Mouse (Mus musculus) G1E (cell line): ENCODE measurements around the gene Zfp715. TPM values are rescaled to one million over a fixed set of nuclear protein-coding genes. Genes with fewer than 3 reads are reported as not detected.
"Not testable (repeated sequence)": the region's sequence is repeated elsewhere in the genome, so short reads cannot be mapped to it uniquely, and the experiment has no call there.

Source experiments
- ATAC-seq: 2 replicates; pipeline ENCODE4 v1.8.0; 2016; ENCODE audit warnings: mild to moderate bottlenecking; ENCODE audit not compliant: insufficient number of reproducible peaks, poor library complexity, low FRiP score, severe bottlenecking; ENCODE audit errors: extremely low read depth
- DNase-seq: peaks from one replicate; pipeline ENCODE4 v3.0.0; 2012; ENCODE audit warnings: low spot score
- H3K27me3 ChIP-seq: 2 replicates; pipeline ENCODE4 v1.6.1; 2012; ENCODE audit warnings: mild to moderate bottlenecking, low read length, inconsistent platforms; ENCODE audit not compliant: insufficient read depth
- H3K36me3 ChIP-seq: replicated peaks from 2 replicates; pipeline ENCODE3; 2012; ENCODE audit warnings: mild to moderate bottlenecking, inconsistent platforms
- H3K4me1 ChIP-seq: 2 replicates; pipeline ENCODE4 v1.6.1; 2012; ENCODE audit warnings: low read depth, low read length, inconsistent platforms, mixed read lengths; ENCODE audit not compliant: insufficient read depth
- H3K4me3 ChIP-seq: 2 replicates; pipeline ENCODE4 v1.5.1; 2012; ENCODE audit warnings: low read depth, mild to moderate bottlenecking, inconsistent platforms, low read length, moderate library complexity, mixed read lengths
- H3K9me3 ChIP-seq: replicated peaks from 2 replicates; pipeline ENCODE4 v1.6.1; 2012; ENCODE audit warnings: inconsistent platforms
- CTCF ChIP-seq: IDR thresholded peaks from 2 replicates; pipeline ENCODE4 v1.5.1; 2012; ENCODE audit warnings: low read depth, low read length, inconsistent platforms, mixed read lengths
- GATA1 ChIP-seq: IDR thresholded peaks from 2 replicates; pipeline ENCODE4 v1.6.1; 2012; ENCODE audit warnings: borderline replicate concordance, low read length, inconsistent platforms, mixed read lengths
- GATA2 ChIP-seq: IDR thresholded peaks from 2 replicates; pipeline ENCODE4 v1.6.1; 2012; ENCODE audit warnings: low read depth, low read length, inconsistent platforms, borderline replicate concordance
- POLR2AphosphoS5 ChIP-seq: IDR thresholded peaks from 2 replicates; pipeline ENCODE4 v1.6.1; 2012; ENCODE audit warnings: low read depth, low read length, inconsistent platforms; ENCODE audit not compliant: insufficient replicate concordance
- TAL1 ChIP-seq: conservative IDR thresholded peaks from 2 replicates; pipeline ENCODE4 v1.6.1; 2012; ENCODE audit warnings: low read depth, low read length, inconsistent platforms, mixed read lengths
- polyA plus RNA-seq: library from polyadenylated mRNA; stranded (reverse); fragments of >175 nt; gene quantifications from 2 replicates; pipeline ENCODE4 v1.2.3, GENCODE M21; 2012
- total RNA-seq, 2 experiments: library from RNA; stranded (forward) in 1 of 2; stranded (reverse) in 1 of 2; fragments of 200-1000 nt in 1 of 2; fragments of >200 nt in 1 of 2; fragmentation: Nextera tagmentation in 1 of 2; gene quantifications; 2 replicates each; pipeline ENCODE4 v1.2.3; 2014 to 2017

The Zfp715 gene
- total and polyA plus RNA-seq, 3 experiments = 3.9 to 23.8 (median 21.3) TPM

DNA sequence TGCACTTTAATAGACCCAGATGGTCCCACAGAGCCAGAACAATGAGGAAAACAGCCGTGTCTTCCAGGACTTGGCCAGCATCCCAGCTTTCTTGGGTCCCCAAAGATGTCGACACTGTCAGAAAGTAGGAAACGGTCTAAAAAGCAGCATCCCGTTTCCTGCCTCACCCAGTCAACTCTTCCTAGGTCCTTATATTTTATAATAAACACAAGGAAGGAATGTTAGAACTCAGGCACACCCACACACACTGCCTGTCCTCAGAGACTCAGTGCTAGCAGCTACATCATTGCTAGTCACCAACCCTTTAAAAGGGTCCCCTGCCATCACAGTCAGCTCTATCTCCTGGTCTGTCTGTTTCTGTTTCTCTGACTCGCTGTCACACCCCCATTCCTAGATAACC is 35.7 kb downstream of the Zfp715 start:
- ATAC-seq = no peak
- no peak for TF ChIP-seq CTCF
- TF ChIP-seq GATA1 = no peak
- TF ChIP-seq POLR2AphosphoS5 = no peak
- no peak for TF ChIP-seq TAL1
- TF ChIP-seq GATA2 = no peak
- no peaks in the 10 kb centered on the region for H3K27me3 ChIP-seq
- no peaks in the 10 kb centered on the region for H3K4me1 ChIP-seq
- H3K4me3 ChIP-seq = no peak overlapping the region
- H3K36me3 ChIP-seq = no peaks in the 10 kb centered on the region
- no peaks in the 10 kb centered on the region for H3K9me3 ChIP-seq
- no peak for DNase-seq

DNA sequence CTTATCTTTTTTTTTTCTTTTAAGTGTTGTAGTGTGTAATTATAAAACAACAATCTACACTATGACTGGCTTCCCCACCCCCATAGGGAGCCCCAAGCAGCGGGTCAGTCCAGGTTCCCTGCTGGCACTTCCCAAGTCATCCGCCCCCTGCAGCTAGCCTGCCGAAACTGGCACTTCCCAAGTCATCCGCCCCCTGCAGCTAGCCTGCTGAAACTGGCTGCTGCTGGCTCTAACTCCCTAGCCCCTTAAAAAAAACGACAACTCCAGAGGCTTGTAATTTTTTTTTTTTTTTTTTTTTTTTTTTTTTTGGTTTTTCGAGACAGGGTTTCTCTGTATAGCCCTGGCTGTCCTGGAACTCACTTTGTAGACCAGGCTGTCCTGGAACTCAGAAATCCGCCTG is 36.9 kb downstream of the Zfp715 start:
- H3K4me3 ChIP-seq, ATAC-seq: not testable (repeated sequence)

DNA sequence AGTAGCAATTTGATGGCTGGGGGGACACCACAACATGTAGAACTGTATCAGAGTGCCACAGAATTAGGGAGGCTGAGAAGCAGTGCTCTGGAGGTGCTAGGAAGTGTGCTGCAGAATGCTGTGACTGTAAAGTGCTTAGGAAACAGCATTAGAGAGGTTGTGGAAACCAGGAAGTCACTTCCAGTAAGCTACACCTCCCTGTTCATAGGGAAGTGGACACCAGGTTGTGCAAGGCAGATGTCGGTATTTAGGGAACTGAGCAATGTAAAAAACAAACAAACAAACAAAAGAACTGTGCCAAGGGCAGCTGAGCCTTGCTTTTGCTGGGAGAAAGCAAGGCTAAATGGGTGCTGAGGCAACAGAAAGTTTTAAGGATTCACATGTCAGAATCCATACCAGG is 39.6 kb downstream of the Zfp715 start:
- Histone ChIP-seq H3K27me3 (no peaks in the 10 kb centered on the region), H3K9me3 (no peaks in the 10 kb centered on the region; the same call in 1 of the 2 replicates), H3K36me3 (no peaks in the 10 kb centered on the region), H3K4me3 (no peak overlapping the region), H3K4me1 (no peaks in the 10 kb centered on the region)
- ATAC-seq (no peak), DNase-seq (no peak)
- TF ChIP-seq GATA1 (no peak), GATA2 (no peak), POLR2AphosphoS5 (no peak), CTCF (no peak), TAL1 (no peak)

More for the DNA sequence above, 36.9 kb downstream of the Zfp715 start:
- not testable (repeated sequence) for H3K27me3 ChIP-seq, H3K36me3 ChIP-seq, H3K4me1 ChIP-seq, H3K9me3 ChIP-seq, DNase-seq

DNA sequence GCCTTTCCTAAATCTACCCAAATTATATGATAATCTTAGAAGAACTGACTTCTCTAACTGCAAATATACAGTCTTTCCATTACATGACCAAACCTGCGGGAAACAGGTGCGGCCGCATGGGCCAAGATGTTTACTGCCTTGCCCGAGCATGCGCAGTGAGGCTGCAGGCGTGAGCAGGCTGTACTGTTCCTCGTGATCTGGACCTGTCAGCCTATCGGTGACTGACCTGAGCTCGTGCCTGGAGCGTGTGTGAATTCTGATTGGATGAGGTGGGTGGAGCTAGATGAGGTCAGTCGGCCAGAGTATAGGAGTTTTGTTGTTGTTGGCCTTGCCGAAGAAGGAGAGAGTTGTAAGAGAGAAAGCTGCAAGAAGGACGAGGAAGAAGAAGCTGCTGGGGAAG is 45.7 kb downstream of the Zfp715 start:
- H3K9me3 ChIP-seq, DNase-seq: not testable (repeated sequence)

DNA sequence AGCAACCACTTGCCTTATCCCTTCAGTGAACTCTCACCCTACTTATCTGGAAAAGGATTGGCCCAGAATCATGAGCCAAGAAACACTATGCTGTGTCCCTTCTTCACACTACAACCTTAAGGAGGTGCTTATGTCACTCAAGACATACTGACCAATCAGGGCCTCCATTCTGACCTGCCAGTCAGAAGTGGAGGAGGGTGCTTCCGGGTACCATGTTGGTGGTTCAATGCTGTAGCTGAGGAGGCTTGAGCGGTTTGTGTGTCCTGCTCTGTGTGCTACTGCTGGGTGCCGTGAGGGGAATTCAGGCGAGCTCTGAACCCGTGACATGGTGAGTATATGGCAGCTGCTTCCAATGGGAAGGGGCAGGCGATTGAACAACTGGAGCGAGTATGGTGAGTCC is 59.6 kb downstream of the Zfp715 start:
- Histone ChIP-seq H3K36me3 (no peaks in the 10 kb centered on the region), H3K4me3 (peak overlapping the region; percentile 16; the same call in 1 of the 2 replicates), H3K27me3 (no peaks in the 10 kb centered on the region), H3K4me1 (no peaks in the 10 kb centered on the region), H3K9me3 (no peaks in the 10 kb centered on the region)
- ATAC-seq (peak; percentile 63; the same call in 1 of the 2 replicates), DNase-seq (no peak)
- TF ChIP-seq POLR2AphosphoS5 (no peak), GATA2 (no peak), CTCF (no peak), TAL1 (no peak), GATA1 (no peak)

More for the DNA sequence above, 45.7 kb downstream of the Zfp715 start:
- H3K36me3 ChIP-seq, H3K4me3 ChIP-seq, H3K4me1 ChIP-seq, H3K27me3 ChIP-seq, ATAC-seq: not testable (repeated sequence)

DNA sequence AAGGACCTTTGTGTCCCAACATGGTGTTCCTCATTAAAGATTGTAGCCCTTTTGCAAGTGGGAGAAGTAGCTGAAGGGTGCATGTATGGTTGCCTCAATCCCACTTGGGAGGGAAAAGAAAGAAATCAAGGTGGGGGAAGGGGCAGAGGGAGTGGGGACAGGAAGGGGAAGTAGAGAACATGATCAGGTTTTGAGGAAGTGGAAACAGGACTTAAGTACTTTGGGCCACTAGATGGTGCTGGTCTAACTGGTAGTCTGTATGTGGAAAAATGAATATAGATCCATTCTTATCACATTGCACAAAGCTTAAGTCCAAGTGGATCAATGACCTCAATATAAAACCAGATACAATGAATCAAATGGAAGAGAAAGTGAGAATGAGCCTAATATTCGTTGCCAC is 62.4 kb downstream of the Zfp715 start:
- not testable (repeated sequence) for H3K27me3 ChIP-seq, H3K9me3 ChIP-seq, H3K4me3 ChIP-seq, DNase-seq, ATAC-seq, H3K36me3 ChIP-seq, H3K4me1 ChIP-seq

Other genes with a start within 250 kb of the Zfp715 start
- gene Zfp936, start 199.1 kb downstream of the Zfp715 start, total RNA-seq (2014; fragmentation: Nextera tagmentation) = not detected in 2 replicates
- 0.11 and 0.12 TPM in 2 replicates for gene Zfp936, start 199.1 kb downstream of the Zfp715 start, total RNA-seq (2017)
- gene Zfp936, start 199.1 kb downstream of the Zfp715 start, polyA plus RNA-seq = not detected in 2 replicates
- gene Siglecf, start 38.0 kb upstream of the Zfp715 start, total RNA-seq (2014; fragmentation: Nextera tagmentation) = not detected in 2 replicates
- gene Siglecf, start 38.0 kb upstream of the Zfp715 start, total RNA-seq (2017) = 1.4 and 1.5 TPM in 2 replicates
- gene Siglecf, start 38.0 kb upstream of the Zfp715 start, polyA plus RNA-seq = 0.19 and 0.24 TPM in 2 replicates
- not detected in 2 replicates for gene Siglecg, start 94.9 kb upstream of the Zfp715 start, total RNA-seq (2014; fragmentation: Nextera tagmentation)
- 0.06 and 0.11 TPM in 2 replicates for gene Siglecg, start 94.9 kb upstream of the Zfp715 start, total RNA-seq (2017)
- not detected in 2 replicates for gene Siglecg, start 94.9 kb upstream of the Zfp715 start, polyA plus RNA-seq
- not detected in 2 replicates for gene Lim2, start 114.4 kb upstream of the Zfp715 start, total RNA-seq (2014; fragmentation: Nextera tagmentation)
- gene Lim2, start 114.4 kb upstream of the Zfp715 start, total RNA-seq (2017) = not detected in 2 replicates
- gene Lim2, start 114.4 kb upstream of the Zfp715 start, polyA plus RNA-seq = 0.04 TPM in 1 of 2 replicates, not detected in the other
- not detected in 2 replicates for gene Nkg7, start 123.8 kb upstream of the Zfp715 start, total RNA-seq (2014; fragmentation: Nextera tagmentation)
- not detected in 2 replicates for gene Nkg7, start 123.8 kb upstream of the Zfp715 start, total RNA-seq (2017)
- not detected in 2 replicates for gene Nkg7, start 123.8 kb upstream of the Zfp715 start, polyA plus RNA-seq
- gene Cldnd2, start 127.5 kb upstream of the Zfp715 start, total RNA-seq (2014; fragmentation: Nextera tagmentation) = not detected in 2 replicates
- gene Cldnd2, start 127.5 kb upstream of the Zfp715 start, total RNA-seq (2017) = not detected in 2 replicates
- gene Cldnd2, start 127.5 kb upstream of the Zfp715 start, polyA plus RNA-seq = not detected in 2 replicates
- 75.0 and 92.3 TPM in 2 replicates for gene Etfb, start 130.8 kb upstream of the Zfp715 start, total RNA-seq (2014; fragmentation: Nextera tagmentation)
- 207 and 218 TPM in 2 replicates for gene Etfb, start 130.8 kb upstream of the Zfp715 start, total RNA-seq (2017)
- 60.1 and 77.3 TPM in 2 replicates for gene Etfb, start 130.8 kb upstream of the Zfp715 start, polyA plus RNA-seq
- gene Gm45233, start 130.8 kb upstream of the Zfp715 start, total RNA-seq (2014; fragmentation: Nextera tagmentation) = 3.5 TPM in 1 of 2 replicates, not detected in the other
- gene Gm45233, start 130.8 kb upstream of the Zfp715 start, total RNA-seq (2017) = 0.93 TPM in 1 of 2 replicates, not detected in the other
- gene Gm45233, start 130.8 kb upstream of the Zfp715 start, polyA plus RNA-seq = not detected in 2 replicates
- not detected in 2 replicates for gene Vsig10l, start 149.9 kb upstream of the Zfp715 start, total RNA-seq (2014; fragmentation: Nextera tagmentation)
- gene Vsig10l, start 149.9 kb upstream of the Zfp715 start, total RNA-seq (2017) = 0.33 and 0.35 TPM in 2 replicates
- gene Vsig10l, start 149.9 kb upstream of the Zfp715 start, polyA plus RNA-seq = 0.32 and 0.44 TPM in 2 replicates
- gene Iglon5, start 176.8 kb upstream of the Zfp715 start, total RNA-seq (2014; fragmentation: Nextera tagmentation) = not detected in 2 replicates
- 0.05 and 0.06 TPM in 2 replicates for gene Iglon5, start 176.8 kb upstream of the Zfp715 start, total RNA-seq (2017)
- not detected in 2 replicates for gene Iglon5, start 176.8 kb upstream of the Zfp715 start, polyA plus RNA-seq
- gene 4931406B18Rik, start 192.6 kb upstream of the Zfp715 start, total RNA-seq (2014; fragmentation: Nextera tagmentation) = not detected in 2 replicates
- 0.06 and 0.44 TPM in 2 replicates for gene 4931406B18Rik, start 192.6 kb upstream of the Zfp715 start, total RNA-seq (2017)
- not detected in 2 replicates for gene 4931406B18Rik, start 192.6 kb upstream of the Zfp715 start, polyA plus RNA-seq
- 0.10 TPM in 1 of 2 replicates, not detected in the other for gene Cd33, start 231.1 kb upstream of the Zfp715 start, total RNA-seq (2014; fragmentation: Nextera tagmentation)
- gene Cd33, start 231.1 kb upstream of the Zfp715 start, total RNA-seq (2017) = 0.41 and 0.60 TPM in 2 replicates
- gene Cd33, start 231.1 kb upstream of the Zfp715 start, polyA plus RNA-seq = 0.13 and 0.69 TPM in 2 replicates
- gene Zfp658, start 249.0 kb upstream of the Zfp715 start, total RNA-seq (2014; fragmentation: Nextera tagmentation) = 1.2 and 1.3 TPM in 2 replicates
- gene Zfp658, start 249.0 kb upstream of the Zfp715 start, total RNA-seq (2017) = 1.1 and 1.2 TPM in 2 replicates
- gene Zfp658, start 249.0 kb upstream of the Zfp715 start, polyA plus RNA-seq = 0.24 and 0.25 TPM in 2 replicates